Mouse (Mus musculus): ENCODE measurements around the gene Nav2.

GRCm38 (mm10) chr7:49084768-49085167, 176.3 kb downstream of the Nav2 start:
- TF ChIP-seq CTCF (IDR thresholded peaks at IDR 0.05; ENCODE audit: low read depth, low read length) (no peak), EP300 (IDR thresholded peaks at IDR 0.05; ENCODE audit: insufficient read depth, low read depth, low read length) (no peak)

Data from ES-Bruce4 (cell line).